Mouse (Mus musculus): ENCODE measurements around the gene Arhgap20.

The Arhgap20 gene

GRCm38 (mm10) chr9:51764921-51765416 lies at the start of gene Arhgap20:
Arhgap20 (plus strand) TSS chr9:51765337.
- DNase-seq, result peak; percentile 84 to 90

GRCm38 (mm10) chr9:51718793-51719192 lies 46.3 kb upstream of the Arhgap20 start:
- no peak for DNase-seq

- DNase-seq, result no peak
Measured at GRCm38 (mm10) chr9:51727960-51728359, 37.2 kb upstream of the Arhgap20 start.

- DNase-seq, result no peak
Measured at GRCm38 (mm10) chr9:51735180-51736034, 29.7 kb upstream of the Arhgap20 start.

- DNase-seq, result peak in 1 of 2 experiments; percentile 4
Measured at GRCm38 (mm10) chr9:51736750-51737368, 28.3 kb upstream of the Arhgap20 start.

GRCm38 (mm10) chr9:51738349-51738748 lies 26.8 kb upstream of the Arhgap20 start:
- DNase-seq, result no peak

GRCm38 (mm10) chr9:51739826-51740225 lies 25.3 kb upstream of the Arhgap20 start:
- DNase-seq, result no peak

GRCm38 (mm10) chr9:51750144-51750543 lies 15.0 kb upstream of the Arhgap20 start:
- no peak for DNase-seq

GRCm38 (mm10) chr9:51761003-51761402 lies 4.1 kb upstream of the Arhgap20 start:
- DNase-seq, result no peak

GRCm38 (mm10) chr9:51764041-51764875 lies 879 bp upstream of the Arhgap20 start:
- DNase-seq, result peak in 1 of 2 experiments; percentile 55

- peak; percentile 49 to 50 for DNase-seq
Measured at GRCm38 (mm10) chr9:51765417-51766174, 459 bp downstream of the Arhgap20 start.

GRCm38 (mm10) chr9:51766175-51767062 lies 1.3 kb downstream of the Arhgap20 start:
- DNase-seq, result peak; percentile 49 to 63

- no peak for DNase-seq
Measured at GRCm38 (mm10) chr9:51774201-51774600, 9.1 kb downstream of the Arhgap20 start.

- DNase-seq, result no peak
Measured at GRCm38 (mm10) chr9:51776459-51776858, 11.3 kb downstream of the Arhgap20 start.

- no peak for DNase-seq
Measured at GRCm38 (mm10) chr9:51777180-51777579, 12.0 kb downstream of the Arhgap20 start.

GRCm38 (mm10) chr9:51779232-51779631 lies 14.1 kb downstream of the Arhgap20 start:
- DNase-seq, result no peak

- DNase-seq, result no peak
Measured at GRCm38 (mm10) chr9:51781092-51781491, 16.0 kb downstream of the Arhgap20 start.

- DNase-seq, result no peak
Measured at GRCm38 (mm10) chr9:51787380-51787779, 22.2 kb downstream of the Arhgap20 start.

- DNase-seq, result no peak
Measured at GRCm38 (mm10) chr9:51788466-51788865, 23.3 kb downstream of the Arhgap20 start.

- DNase-seq, result peak; percentile 60 to 61
Measured at GRCm38 (mm10) chr9:51795206-51795605, 30.1 kb downstream of the Arhgap20 start.

- DNase-seq, result no peak
Measured at GRCm38 (mm10) chr9:51798251-51798650, 33.1 kb downstream of the Arhgap20 start.

Measured in cerebellum, postnatal 36 days (tissue).